Mouse (Mus musculus): Measurements from ENCODE around the gene Eif6.

Gene Eif6

GRCm38 (mm10) chr2:155825904-155826629 lies 658 bp downstream of the Eif6 start:
- no peak for DNase-seq (ENCODE audit: extremely low spot score, low read depth, low spot score)

DNA sequence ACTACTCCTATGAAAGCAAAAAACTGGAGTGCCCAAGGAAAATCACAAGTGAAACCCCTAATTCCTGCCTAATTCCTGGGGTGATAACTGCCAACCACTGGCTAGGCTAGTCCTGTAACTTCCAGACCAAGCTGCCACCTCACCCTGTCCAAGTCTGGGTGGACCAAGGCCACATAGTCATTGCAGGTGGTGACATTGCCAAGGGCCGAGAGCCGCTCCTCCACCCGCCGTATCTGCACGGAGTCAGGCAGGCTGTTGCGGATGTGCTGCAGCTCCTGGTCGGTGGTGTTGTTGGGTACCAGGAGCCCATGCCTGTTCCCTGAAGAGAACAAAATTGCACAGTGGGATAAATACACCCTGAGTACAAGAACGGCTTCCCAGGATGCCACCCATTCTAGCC lies 3.0 kb downstream of the Eif6 start:
- no peak for DNase-seq (ENCODE audit: extremely low spot score, low read depth, low spot score)

- DNase-seq (ENCODE audit: extremely low spot score, low read depth, low spot score): no peak
Measured at GRCm38 (mm10) chr2:155820779-155821178, 5.9 kb downstream of the Eif6 start.

DNA sequence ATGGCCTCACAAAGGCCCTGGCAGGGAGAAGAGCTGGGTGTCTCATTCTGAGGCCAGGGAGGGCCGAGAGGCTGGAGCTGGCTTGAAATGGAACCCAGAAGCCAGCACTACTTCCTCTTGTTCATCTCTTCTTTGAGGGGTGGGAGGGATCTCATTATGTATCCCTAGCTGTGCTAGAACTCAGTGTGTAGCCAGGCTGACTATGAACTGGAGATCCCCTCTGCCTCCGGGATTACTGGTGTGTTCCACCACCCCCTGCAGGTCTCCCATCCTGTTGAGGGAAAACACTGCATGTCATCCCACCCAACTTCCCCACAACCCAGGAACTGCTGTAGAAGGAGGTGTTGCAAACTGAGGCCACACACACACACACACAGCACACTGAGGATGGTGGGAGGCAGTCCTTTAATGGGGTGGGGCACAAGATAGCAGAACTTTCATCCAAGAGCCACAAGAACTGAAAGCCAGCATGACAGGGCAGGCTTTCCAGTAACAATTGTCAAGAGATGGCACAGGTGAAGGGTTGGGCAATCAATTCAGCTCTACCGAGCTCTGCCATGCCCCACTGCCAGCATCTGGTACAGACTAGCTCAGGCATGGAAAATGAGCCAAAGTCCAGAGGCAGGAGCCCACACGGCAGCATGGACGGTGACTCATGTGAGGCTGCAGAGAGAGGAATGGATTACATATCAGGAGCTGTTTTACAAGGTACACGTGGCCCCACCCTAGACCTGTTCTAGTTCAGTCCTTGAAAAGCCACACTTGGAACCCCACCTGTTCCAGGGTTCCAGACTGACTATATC lies 7.1 kb downstream of the Eif6 start:
- no peak for DNase-seq (ENCODE audit: extremely low spot score, low read depth, low spot score)

- no peak for DNase-seq (ENCODE audit: extremely low spot score, low read depth, low spot score)
Measured at GRCm38 (mm10) chr2:155819392-155819448, 7.5 kb downstream of the Eif6 start, which contains the start of gene BC029722. Gene BC029722 (minus strand): TSS chr2:155819426.

DNA sequence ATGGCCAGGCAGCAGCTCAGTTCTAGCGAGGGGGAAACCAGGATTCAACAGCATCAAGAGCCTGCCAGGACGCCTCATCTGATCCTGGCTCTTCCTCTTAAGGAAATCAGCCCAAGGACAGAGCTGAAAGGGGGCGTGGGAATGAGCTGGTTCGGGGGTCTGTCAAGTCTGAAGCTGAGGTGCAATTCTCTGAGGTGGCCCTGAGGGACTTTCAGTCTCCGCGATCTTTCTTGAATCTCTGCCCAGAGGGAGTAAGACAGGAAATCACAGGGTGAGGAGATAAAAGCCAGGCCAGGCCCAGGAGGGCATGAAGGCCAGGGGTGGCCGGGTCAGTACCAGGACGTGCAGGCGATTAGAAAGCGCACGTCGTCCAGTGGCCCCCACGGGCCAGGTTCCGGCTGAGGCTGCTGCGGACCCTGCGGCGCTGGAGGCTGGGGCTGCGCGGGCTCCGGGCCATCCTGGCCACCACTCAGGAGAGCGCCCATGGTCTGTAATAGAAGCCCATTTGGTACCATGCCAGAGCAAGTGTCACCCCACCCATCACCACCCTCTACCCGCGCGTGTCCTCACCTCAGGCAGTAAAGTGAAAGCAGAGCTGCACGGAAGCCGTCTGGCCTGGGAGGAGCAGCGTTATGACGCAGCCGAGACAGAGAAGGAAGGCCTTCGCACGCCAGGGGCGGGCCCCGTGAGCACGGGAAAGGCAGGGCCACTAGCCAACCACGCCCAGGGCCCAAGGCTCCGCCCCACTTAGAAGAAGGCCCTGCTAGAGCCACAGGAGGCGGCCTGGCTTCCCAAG lies 7.9 kb downstream of the Eif6 start:
- DNase-seq (ENCODE audit: extremely low spot score, low read depth, low spot score): peak; percentile 47

DNA sequence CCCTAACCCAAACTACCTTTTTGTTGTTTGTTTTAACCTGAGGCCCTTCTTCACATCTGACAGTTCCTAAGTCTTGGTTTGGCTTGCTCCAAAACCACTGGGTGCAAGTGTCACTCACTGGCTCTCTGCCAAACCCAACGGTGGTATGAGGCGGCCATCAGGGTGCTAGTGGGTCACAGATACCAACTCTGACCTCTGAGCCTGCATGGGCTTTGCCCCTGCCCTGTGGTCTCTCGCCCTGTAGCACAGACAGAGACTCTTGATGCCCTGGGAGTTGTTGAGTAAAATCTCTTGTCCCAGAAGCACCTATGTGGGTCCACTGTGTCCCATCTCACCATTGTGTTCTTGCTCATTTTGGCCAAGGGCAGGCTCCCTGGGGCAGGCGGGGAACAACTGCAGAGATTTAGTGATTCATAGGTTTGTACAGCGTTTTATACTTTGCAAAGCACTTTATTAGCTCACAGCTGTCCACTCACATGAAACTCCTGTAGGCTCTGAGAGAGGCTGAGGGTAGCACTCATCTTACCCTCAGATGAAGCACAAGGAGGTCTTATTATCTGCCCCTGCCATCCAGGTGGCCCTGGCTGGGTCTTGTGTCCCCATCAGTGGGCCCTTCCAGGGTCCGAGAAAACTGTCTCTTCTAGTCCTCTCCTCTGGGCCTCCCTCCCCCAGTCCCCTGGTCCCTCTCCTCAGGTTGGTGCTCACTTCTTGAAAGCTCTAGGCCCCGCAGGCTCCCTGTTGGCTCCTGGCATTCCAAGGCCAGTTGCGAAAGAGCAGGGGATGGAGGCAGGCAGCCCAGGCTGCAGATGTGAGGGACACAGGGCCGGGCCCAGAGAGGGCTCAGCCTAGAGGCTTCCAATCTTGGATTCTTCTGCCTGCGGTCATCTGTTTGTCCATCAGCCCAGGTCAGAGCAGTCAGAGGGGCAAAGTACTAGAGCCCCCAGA lies 9.2 kb downstream of the Eif6 start:
- DNase-seq (ENCODE audit: extremely low spot score, low read depth, low spot score): no peak

DNA sequence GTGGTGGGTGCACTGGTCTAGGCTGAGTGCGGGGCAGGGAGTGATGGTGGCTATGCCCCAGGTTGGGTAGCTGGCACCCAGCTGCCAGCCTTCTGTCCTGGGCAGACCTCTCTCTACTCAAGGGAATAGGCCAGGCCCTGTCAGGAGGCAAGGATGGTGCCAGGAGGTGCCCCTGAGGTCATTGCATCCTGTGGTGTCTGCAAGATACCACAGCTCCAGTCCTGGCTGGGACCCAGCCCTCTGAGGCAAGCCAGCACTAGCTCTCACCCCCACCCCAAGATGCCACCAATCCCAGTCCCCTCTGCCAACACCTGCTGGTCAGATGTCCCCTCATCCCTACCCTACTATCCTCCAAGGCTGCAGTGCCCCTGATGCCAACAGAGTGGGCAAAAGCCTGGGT lies 10.5 kb downstream of the Eif6 start:
- no peak for DNase-seq (ENCODE audit: extremely low spot score, low read depth, low spot score)

DNA sequence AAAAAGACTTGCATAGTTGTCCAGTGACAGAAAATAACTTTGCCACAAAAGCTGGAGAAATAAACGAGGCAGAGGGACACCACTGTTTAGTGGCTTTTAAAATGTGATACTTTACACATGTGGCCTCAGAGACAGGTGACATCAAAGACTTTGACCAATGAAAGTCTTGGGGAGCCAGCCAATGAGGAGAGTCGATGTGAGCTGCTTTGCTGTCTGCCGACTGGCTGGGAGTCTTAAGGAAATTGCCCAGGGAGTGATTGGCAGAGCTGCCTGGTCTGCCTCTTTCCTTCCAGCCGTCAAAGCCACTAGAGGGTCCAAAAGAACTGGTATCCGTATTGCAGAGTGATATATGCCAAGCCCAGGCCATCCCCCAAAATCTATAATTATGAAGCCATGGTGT lies 11.9 kb downstream of the Eif6 start:
- no peak for DNase-seq (ENCODE audit: extremely low spot score, low read depth, low spot score)

DNA sequence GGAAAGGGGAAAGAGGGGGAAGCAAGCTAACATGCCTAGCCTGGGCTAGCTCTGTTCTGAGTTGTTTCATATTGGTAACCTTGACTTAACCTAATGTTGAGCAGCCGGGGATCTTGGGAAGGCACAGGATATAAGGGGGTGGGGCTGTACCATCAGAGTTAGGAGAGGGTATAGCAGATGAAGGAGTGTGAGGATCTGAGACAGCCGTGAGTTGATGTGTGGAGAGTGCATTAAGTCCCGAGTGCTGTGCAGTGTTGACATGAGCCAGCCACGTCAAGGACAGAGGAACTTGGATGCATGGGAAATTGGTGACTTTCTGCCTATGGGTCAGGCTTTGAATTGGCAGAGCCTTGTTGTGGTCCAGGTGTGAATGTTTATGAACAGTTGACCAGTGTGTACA lies 14.1 kb downstream of the Eif6 start:
- DNase-seq (ENCODE audit: extremely low spot score, low read depth, low spot score): no peak

- peak; percentile 57 for DNase-seq (ENCODE audit: extremely low spot score, low read depth, low spot score)
Measured at GRCm38 (mm10) chr2:155811821-155812396, 14.8 kb downstream of the Eif6 start.

DNA sequence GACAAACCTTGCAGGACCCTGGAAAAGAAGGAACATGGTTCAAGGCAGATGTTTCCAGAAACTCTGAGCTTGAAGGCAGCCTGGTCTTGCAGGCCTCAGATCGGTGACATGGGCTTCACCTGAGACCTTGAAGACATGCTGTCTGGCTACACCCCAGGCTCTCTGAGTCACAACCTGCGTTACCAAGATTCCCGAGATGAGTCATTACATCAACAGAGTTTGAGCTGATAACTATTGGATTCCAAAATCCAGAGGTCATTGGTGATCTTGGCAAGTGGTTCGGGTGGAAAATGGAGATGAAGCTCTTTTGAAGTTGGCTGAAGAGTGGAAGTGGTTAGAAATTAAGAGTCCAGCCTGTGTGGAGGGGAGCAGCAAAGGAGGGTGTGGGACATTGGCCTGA lies 17.1 kb downstream of the Eif6 start:
- no peak for DNase-seq (ENCODE audit: extremely low spot score, low read depth, low spot score)

DNA sequence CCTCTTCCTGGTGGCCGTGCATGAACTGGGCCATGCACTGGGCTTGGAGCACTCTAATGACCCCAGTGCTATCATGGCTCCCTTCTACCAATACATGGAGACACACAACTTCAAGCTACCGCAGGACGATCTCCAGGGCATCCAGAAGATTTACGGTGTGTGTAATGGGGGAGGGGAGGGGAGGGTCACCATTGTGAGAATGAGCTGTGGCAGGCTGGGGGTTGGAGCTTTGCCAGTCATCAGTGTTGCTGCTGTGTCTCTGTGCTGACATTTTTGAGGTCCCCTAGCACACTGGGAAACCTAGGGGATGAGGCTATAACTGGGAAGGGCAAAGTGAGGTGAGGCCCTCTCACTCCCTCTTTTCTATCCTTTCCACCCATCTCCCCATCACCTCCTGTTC lies 19.3 kb downstream of the Eif6 start:
- no peak for DNase-seq (ENCODE audit: extremely low spot score, low read depth, low spot score)

DNA sequence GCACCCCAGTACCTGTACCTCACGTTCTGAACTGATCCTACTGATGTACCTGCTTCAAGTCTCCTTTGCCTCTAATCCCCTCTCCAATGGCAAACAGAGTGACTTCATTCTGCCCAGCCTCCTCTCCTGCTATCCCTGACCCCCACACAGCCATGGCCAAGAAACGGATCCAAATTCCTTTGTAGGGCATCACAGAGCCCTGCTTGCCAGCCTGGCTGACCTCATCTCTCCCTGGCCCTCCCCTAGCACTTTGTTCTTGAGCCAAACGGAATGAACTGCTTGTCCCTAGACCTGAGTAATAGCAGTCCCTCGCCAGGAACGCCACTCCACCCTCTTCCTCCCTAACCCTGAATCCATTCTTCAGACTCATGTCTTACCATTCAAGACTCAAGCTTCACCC lies 20.2 kb downstream of the Eif6 start:
- no peak for DNase-seq (ENCODE audit: extremely low spot score, low read depth, low spot score)

GRCm38 (mm10) chr2:155805925-155806255 lies 20.8 kb downstream of the Eif6 start:
- no peak for DNase-seq (ENCODE audit: extremely low spot score, low read depth, low spot score)

DNA sequence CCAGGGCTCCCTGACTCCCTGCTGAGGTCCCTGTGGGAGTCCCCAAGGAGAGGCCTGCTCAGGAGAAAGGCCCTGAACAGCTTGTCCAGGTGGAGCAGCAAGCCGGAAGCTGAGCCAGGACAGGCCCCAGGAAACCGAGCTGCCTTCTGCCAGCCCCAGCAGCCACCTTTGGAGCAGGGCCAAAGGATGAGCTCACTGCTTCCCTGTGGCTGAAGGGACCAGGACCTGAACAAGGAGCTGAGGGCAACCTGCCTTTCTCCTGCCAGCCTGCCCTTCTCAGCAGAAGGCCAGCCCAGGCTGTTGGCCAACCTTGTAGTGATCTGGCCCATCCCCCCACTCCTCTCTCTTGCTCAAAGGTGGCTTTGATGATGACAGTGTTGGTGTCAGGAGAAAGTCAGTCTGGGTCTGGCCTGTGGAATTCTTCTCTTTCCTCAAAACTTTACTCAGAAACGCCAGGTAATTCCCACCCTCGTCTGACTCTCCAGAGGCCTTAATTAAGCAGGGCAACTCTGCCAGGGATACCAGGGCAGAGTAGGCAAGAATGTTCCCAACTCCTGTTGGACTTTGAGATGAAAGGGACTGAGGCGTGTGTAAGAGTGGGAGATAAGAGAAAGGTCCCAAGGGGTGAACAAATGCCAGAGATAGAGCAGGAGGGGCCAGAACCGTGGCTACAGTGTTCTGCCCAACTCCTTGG lies 21.3 kb downstream of the Eif6 start:
- no peak for DNase-seq (ENCODE audit: extremely low spot score, low read depth, low spot score)

GRCm38 (mm10) chr2:155804053-155804452 lies 22.7 kb downstream of the Eif6 start:
- DNase-seq (ENCODE audit: extremely low spot score, low read depth, low spot score): no peak

DNA sequence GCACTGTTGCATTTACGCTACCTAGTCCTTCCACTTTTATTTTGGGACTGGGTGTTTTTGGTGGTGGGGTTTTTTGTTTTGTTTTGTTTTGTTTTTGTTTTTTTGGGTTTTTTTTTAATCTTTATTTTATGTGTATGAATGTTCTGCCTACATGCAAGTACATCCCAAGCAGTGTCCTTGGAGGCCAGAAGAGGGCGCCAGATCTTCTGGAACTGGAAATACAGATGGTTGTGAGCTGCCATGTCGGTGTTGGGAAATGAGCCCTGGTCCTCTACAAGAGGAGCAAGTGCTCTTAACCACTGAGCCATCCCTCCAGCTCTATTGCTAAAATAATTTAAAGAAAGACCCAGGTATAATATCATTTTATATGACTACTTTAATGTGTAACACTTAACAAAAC lies 24.0 kb downstream of the Eif6 start:
- DNase-seq (ENCODE audit: extremely low spot score, low read depth, low spot score): no peak

DNA sequence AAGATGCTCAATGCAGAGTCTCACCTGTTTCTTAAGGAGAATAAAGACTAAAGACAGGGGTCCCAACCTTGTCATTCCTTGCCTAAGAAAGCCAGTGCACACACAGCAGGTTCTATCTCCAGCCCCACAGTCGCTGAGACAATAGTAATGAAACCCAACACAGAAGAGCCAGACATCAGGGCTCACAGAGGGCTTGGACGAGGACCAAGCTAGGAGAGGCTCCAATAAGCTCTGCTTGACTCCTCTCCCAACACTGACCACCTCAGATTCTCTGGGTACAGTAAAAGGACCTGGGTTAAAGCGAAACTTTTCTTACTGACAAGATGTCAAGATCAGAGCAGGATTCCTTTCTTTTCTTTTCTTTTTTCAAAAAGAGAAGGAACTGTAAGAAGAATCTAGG lies 28.1 kb downstream of the Eif6 start:
- DNase-seq (ENCODE audit: extremely low spot score, low read depth, low spot score): no peak

DNA sequence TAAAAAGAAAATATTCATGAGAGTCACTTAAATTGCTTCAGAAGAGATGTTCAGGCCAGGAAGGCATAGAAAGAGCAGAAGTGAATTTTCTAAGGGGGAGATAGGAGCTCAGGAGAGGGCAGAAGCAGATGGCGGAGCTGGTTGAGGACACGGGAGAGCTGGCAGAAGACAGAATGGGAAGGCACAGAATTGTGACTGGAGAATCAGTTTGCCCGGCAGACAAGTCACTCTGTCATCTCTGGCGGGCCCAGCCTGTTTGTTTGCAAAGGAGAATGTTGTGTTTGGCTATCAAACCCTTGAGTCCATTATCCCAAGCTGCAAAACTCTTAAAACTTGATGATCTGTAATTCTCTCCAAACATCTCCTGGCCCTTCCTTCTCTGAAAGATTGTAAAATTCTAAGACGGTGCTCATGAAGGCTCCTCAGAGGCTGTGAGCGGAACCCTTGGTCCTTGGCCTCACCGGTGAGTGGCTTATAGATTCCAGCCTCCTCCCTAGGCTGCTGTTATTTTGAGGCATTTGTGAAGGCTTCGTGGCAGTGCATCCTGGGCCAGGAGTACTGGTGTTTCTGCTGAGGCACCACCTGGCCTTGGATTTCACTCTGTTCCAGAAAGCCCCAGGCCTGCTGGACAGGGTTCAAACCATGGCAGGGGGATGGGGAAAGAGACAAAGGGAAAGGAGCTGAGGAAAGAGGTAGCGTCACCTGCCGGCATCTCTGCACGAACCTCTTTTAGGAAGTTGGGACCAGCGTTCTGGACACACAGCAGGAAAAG lies 31.9 kb downstream of the Eif6 start:
- DNase-seq (ENCODE audit: extremely low spot score, low read depth, low spot score): no peak
